Mouse (Mus musculus) kidney, adult 8-10 months (tissue): ENCODE measurements around the gene Tmem51.
"Not testable (repeated sequence)": the region's sequence is repeated elsewhere in the genome, so short reads cannot be mapped to it uniquely, and the experiment has no call there.

Source experiments
- DNase-seq, 2 experiments: peaks; one replicate each; pipeline ENCODE4 v3.0.0; 2022

Tmem51 gene

DNA sequence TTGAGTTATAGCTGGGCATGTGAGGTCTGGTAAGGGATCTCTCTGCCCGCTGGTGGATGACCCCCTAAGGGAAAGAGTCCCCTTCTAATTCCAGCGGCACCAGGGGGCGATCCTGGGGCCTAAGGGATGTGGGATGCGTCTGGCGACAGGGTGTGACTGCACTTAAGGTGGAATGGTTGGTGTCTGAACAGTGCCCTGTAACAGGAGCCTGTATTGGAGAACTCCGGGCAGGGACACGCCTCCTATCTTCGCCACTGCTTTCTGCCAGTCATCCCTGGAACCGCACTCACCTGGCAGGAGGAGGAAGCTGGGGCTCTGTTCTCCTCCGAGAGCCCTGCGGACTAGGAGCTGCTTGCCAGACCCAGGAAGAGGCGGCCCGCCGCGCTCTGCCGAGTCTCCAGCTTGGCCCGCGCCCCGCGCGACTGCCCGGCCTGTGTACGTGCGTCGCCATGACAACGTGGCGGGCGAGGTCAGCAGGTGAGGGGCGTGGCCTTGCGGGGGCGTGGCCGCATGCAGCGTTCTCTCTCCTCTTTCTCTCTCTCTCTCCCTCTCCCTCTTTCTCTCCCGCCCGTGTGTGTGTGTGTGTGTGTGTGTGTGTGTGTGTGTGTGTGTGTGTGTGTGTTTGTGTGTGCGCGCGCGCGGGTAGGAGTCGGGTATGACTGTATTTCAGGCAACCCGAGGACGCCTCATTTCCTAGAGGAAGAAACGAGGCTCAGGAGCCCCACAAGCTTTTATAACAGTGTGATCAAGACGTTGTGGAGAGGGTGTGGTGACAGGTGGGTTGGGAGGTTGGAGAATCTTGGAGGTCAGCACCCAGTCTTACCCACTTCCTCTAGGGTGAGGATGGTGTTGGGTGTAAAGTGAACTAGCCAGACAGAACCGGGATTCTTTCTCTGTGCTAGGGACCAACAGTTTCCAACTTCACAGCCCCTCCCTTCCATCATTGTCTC, 69.2 kb downstream of the Tmem51 start, which contains the start of gene Fhad1:
Gene Fhad1 (minus strand): TSS at position 424 of the 950 bp plus-strand sequence.
- peak; percentile 91 to 93 for DNase-seq

DNA sequence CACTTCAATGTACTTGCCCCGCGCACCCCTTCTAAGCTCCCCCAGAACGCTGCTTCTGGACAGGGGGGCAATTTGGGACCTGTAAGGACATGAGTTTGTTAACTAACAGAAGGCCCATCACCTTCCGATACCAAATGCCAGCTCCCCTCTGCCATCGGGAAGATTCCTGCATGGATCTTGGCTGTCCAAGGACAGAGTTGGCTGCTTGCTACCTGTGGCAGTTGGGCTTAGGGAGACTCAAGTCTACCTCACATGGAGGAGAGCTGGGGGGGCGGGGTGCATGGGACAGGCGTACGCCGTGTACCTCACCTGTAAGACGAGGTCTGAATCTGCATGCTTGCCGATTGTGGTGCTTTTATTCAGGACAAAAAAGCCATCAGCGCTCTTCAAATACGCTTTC, 72.9 kb downstream of the Tmem51 start:
- no peak for DNase-seq

- no peak for DNase-seq
These were observed 73.7 kb downstream of the Tmem51 start for GRCm38 (mm10) chr4:142010441-142010840.

DNA sequence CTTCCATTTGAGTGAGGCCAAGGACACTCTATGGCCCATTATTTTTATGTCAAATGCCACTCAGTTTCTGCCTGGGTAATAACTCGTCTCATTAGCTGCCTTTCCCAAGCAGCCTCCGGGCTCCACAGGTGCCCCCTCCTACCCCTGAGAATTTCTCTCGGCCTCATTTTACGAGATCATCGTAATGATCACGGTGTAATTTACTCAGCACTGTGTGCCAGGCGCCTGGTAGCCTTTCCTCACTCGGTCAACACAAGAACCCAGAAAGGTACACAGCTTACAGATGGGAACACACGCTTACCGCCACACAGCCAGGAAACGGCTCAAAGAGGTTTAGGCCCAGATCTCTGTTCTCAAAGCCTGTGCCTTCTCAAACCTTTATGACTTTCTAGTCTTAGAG, 75.9 kb downstream of the Tmem51 start:
- no peak for DNase-seq

- peak in 1 of 2 experiments; percentile 29 for DNase-seq
These were observed 83.5 kb downstream of the Tmem51 start for GRCm38 (mm10) chr4:142000581-142000980.

DNA sequence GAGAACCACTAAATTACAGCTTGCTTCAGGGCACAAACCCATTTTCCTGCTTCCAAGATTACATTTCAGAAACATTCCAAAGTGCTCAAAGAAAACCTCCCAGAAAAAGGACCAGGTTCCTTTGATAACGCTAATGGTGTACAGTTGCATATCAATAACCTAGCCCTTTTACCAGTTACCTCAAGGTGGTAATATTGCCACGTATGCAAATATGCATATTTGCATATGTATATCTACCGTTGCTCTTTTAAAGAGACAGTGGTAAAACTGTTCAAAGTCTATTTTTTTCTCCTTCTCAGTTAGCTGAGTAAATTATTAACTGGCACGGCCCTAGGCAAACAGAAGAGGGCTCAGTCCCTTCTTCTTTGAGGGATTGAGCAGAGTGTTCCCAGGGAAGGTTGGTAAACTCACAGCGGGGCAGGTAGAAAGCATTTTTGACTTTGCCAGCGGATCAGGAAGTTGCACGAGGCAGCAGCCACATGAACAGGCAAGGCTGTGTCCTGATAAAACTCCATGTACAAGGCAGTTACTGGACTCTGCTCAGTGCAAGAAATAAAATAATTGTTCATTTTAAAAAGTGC, 84.5 kb downstream of the Tmem51 start:
- DNase-seq = peak; percentile 71 to 84

DNA sequence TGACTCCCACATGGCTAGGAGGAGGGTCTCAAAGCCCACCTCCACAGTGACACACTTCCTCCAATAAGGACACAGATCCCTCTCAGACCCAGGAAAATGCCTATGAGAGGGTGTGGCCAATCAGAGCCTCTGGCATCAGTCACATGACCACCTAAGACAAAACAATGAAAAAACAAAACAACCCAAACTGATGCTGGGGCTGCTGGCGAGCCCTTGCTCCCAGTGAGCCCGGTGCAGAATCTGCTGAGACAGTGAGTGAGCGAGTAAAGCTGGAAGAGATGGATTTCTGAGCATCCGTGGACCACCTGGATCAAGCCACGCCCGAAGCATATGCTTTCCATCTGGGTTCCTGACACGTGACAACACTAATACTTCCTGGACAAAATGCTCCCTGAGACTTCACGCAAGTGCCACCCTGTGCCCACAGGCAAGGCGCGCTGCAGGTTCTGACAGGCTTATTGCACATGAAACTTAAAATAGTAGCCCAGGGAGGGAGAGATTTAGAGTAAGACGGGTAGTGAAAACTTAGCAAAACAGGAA, 85.8 kb downstream of the Tmem51 start:
- no peak for DNase-seq

GRCm38 (mm10) chr4:141996880-141997279, 87.2 kb downstream of the Tmem51 start:
- no peak for DNase-seq

- DNase-seq = no peak
These were observed 88.0 kb downstream of the Tmem51 start for GRCm38 (mm10) chr4:141996086-141996485.

- DNase-seq = not testable (repeated sequence)
These were observed 90.0 kb downstream of the Tmem51 start for GRCm38 (mm10) chr4:141994062-141994471.

DNA sequence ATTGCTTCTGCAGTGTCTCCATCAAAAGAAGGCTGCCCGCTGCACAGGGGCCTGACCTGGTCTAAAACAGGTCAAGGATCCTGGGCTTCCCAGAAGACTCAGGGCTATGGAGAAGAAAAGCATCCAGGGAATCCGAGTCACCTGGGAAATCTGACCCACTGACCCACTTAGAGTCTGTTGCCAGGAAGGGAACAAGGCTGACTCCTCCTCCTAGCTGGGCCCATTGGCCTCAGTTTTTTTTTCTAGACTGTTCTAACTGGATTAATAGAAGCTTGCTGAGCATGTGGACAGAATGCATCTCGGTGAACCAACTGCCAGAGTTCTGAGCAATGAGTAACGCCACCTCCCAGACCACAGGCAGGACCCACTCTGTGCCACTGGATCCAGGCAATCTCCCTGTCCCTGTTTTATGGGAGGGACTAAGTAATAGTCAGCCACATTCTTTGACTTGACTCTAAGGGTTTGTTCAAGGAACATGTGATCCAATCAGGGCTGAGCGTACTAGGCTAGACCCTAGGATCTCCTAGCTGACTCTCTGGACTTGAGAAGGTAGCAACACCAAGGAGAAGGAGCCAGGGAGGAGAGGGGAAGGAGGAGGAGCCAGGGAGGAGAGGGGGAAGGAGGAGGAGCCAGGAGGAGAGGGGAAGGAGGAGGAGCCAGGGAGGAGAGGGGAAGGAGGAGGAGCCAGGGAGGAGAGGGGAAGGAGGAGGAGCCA, 90.6 kb downstream of the Tmem51 start:
- DNase-seq = peak in 1 of 2 experiments; percentile 45

DNA sequence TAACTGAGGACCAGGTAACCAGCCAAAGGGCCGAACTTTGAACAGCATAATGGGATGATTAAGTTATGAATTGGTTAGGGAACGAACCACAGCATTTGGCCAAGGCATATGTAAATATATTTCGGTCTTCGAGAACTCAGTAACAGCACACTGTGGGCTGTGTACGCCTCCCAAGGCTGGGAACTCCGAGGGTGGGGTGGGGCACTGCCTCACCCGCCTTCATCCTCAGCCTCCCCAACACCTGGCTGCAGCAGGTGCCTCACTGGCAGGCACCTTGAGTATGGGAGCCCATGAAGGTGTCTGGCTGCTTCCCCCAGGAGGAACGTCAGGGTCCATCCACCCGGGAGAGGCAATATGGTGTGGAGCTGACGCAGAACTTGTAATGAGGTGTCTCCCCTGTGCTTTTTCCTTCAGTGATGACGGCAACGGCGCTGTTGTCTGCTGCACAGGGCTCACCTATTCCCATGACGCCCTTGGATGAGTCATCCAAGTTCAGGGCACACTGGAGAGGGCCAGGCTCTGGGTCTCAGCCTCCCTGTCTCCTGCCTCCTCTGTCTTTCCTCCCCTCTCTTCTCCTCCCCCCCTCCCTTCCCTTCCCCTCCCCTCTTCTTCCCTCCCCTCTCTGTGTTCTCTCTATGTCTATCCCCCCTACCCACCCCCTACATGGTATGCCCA, 91.4 kb downstream of the Tmem51 start:
- no peak for DNase-seq

DNA sequence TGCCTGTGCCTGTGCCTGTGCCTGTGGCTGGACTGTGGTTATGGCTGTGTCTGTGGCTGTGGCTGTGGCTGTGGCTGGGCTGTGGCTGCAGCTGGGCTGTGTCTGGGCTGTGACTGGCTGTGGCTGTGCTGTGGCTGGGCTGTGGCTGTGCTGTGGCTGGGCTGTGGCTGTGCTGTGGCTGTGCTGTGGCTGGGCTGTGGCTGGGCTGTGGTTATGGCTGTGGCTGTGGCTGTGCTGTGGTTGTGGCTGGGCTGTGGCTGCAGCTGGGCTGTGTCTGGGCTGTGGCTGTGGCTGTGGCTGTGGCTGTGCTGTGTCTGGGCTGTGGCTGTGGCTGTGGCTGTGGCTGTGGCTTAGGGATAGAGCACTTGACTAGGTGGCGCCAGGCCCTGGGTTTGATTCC, 95.9 kb downstream of the Tmem51 start:
- DNase-seq = no peak

DNA sequence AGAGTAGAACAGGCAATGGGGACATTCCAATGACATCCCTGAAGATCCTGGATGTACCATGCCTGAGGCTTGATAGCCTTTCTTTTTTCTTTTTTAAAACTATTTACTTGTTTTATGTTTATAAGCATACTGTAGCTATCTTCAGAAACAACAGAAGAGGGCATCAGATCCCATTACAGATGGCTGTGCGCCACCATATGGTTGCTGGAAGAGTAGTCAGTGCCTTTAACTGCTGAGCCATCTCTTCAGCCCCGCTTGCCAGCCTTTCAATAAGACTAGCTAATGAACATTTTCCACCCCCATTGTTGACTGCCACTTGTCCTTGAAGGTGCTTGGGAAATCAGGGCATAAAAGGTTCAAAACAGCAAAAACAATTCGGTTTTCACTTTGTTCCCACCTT, 100.4 kb downstream of the Tmem51 start:
- no peak for DNase-seq

GRCm38 (mm10) chr4:141981475-141981874, 102.6 kb downstream of the Tmem51 start:
- DNase-seq = no peak
